Mouse (Mus musculus) lung, adult 2 months (tissue): ENCODE results near the gene Gstm3.

ENCODE experiments used
- CTCF ChIP-seq: fragments of 200-500 bp; IDR thresholded peaks from 2 replicates; pipeline ENCODE4 v1.5.1; 2011; ENCODE audit warnings: mild to moderate bottlenecking, low read length, control low read depth; ENCODE audit not compliant: insufficient read depth
- POLR2A ChIP-seq: fragments of 200-500 bp; IDR thresholded peaks from 2 replicates; pipeline ENCODE4 v1.6.1; 2011; ENCODE audit warnings: low read depth, mild to moderate bottlenecking, control low read depth, low read length, borderline replicate concordance; ENCODE audit errors: extremely low read depth

DNA sequence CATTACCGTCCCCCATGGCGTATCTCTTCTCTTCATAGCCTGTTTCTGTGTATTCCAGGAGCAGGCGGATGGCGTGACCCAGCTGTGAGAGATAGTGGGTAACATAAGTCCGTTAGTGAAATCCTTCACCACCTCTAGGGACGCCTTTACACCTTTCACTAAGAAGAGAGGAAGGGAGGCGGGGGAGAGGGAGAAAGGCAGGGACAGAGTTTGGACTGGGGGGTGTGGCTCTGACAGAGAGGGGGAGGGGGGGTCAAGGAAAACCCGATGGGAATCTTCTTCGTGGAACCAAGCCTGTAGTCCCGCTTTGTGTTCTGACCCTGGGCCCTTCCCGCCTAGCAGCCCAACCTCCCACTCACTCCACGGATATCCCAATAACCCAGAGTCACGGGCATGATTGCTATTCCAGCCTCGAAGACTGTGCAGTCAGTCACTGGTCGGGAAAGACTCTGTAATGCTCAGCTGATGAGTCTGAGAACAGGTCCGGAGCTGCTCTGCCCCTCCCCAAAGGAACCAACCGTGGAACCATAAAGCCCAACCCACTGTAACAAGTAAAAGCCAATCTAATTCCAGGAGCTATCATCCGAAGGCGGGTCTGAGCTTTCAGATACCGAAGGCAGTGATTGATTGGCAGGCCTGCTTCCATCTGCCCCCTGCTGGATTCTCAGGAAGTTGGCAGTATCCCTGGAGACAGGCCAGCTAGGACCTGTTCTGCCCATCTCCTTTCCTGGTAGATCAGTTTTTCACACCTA lies 25.7 kb downstream of the Gstm3 start, which contains the start of gene Gstm6:
- TF ChIP-seq POLR2A, result no peak
- peak; percentile 49 for TF ChIP-seq CTCF
